In the genomic region with DNA sequence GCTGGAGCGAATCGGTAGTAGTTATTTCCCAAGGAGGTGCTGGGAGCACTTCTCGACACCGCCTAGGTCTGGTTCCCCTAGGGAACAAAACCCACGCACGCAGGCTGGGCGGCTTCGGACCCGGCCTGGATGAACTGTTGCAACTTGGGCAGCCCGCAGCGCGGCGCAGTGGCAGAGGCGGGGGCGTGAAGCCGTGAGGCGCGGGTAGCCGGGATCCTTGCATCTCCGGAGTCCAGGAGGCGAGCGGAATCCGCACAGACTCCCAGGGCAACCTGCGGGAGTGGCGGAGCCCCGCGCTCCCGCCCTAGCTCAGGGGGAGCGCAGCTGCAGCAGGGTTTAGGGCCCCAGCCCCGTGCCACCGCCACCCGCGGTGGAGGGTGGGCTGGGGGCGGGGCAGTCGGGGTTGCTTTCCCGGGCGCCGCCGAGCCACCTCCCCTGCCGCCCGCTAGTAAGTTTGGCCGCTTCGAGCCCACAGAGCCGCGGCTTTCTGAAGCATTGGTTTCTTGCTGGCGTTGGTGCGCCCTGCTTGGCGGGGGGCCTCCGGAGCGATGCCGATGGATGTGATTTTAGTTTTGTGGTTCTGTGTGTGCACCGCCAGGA, we compare ENCODE assay signal across 9 mouse cellular contexts. TPM values are rescaled to one million over a fixed set of nuclear protein-coding genes. Genes with fewer than 3 reads are reported as not detected.
A peak's percentile ranks its signal among the peaks of the same experiment; 100 is the strongest.
DNase-seq lines count a peak whose midpoint lies in the region; ATAC-seq and TF ChIP-seq lines count a peak whose summit lies in the region.
"Had no signal": no experiment of that assay in that cellular context is flagged by ENCODE, and none has a peak within 500 bp of the region (broad histone marks: within the 10 kb centered on the region; RNA-seq: fewer than 3 reads in every experiment).

A gene (plus strand): TSS at position 24 of the 600 bp plus-strand sequence.

- peak within 1 kb of the TSS; percentile 50 for H3K9ac ChIP-seq in embryonic facial prominence, embryonic 12.5 days
- H3K9ac ChIP-seq in hindbrain, embryonic 15.5 days = peak within 1 kb of the TSS; percentile 55
- H3K9ac ChIP-seq in liver, postnatal 0 days (replicated peaks) = no peak within 1 kb of the TSS
- H3K9ac ChIP-seq in stomach, embryonic 15.5 days = 0 out of 2 replicates have a peak within 1 kb of the TSS, but pooled peaks have one; percentile 6

- peak within 1 kb of the TSS; percentile 53 for H3K4me3 ChIP-seq in embryonic facial prominence, embryonic 12.5 days
- H3K4me3 ChIP-seq in hindbrain, embryonic 15.5 days = peak within 1 kb of the TSS; percentile 56
- H3K4me3 ChIP-seq in liver, postnatal 0 days (ENCODE audit: low read depth, low read length) = no peak within 1 kb of the TSS
- peak within 1 kb of the TSS; percentile 51 for H3K4me3 ChIP-seq in stomach, embryonic 15.5 days (replicated peaks)
- H3K4me3 ChIP-seq: myocyte had no signal

- ATAC-seq in embryonic facial prominence, embryonic 12.5 days (ENCODE audit: insufficient number of reproducible peaks, insufficient read depth, low FRiP score, low TSS enrichment) = 0 out of 2 replicates have a peak, but pooled peaks have one; percentile 26
- ATAC-seq in hindbrain, embryonic 15.5 days (ENCODE audit: low FRiP score, low read depth) = peak; percentile 65
- no peak for ATAC-seq in liver, postnatal 0 days
- ATAC-seq in stomach, embryonic 15.5 days (ENCODE audit: insufficient read depth, low FRiP score, low read depth) = no peak

- no peak for TF ChIP-seq EP300 in liver, postnatal 0 days (IDR thresholded peaks at IDR 0.05; ENCODE audit: low read depth)

- no peak within 1 kb of the TSS for H3K27ac ChIP-seq in embryonic facial prominence, embryonic 12.5 days
- peak within 1 kb of the TSS; percentile 47 for H3K27ac ChIP-seq in hindbrain, embryonic 15.5 days (replicated peaks)
- H3K27ac ChIP-seq in liver, postnatal 0 days (ENCODE audit: low read depth) = no peak within 1 kb of the TSS
- no peak within 1 kb of the TSS for H3K27ac ChIP-seq in stomach, embryonic 15.5 days

- under 1% methylated on average over 52 of the region's 52 CpGs for WGBS in embryonic facial prominence, embryonic 12.5 days
- under 1% methylated on average over 52 of the region's 52 CpGs for WGBS in hindbrain, embryonic 15.5 days
- 5% methylated on average over 45 of the region's 52 CpGs for WGBS in liver, postnatal 0 days (ENCODE audit: insufficient replicate concordance)
- WGBS in stomach, embryonic 15.5 days = under 1% methylated on average over 52 of the region's 52 CpGs

- TF ChIP-seq CTCF in liver, postnatal 0 days (IDR thresholded peaks at IDR 0.05; ENCODE audit: low read depth) = no peak

- no peaks in the 10 kb centered on the region for H3K36me3 ChIP-seq in embryonic facial prominence, embryonic 12.5 days
- H3K36me3 ChIP-seq in hindbrain, embryonic 15.5 days = no peaks in the 10 kb centered on the region
- H3K36me3 ChIP-seq in liver, postnatal 0 days (replicated peaks; ENCODE audit: insufficient read depth, low read length) = no peaks in the 10 kb centered on the region
- H3K36me3 ChIP-seq in stomach, embryonic 15.5 days = no peaks in the 10 kb centered on the region

- H3K4me2 ChIP-seq in embryonic facial prominence, embryonic 12.5 days (replicated peaks) = peak within 1 kb of the TSS; percentile 96
- H3K4me2 ChIP-seq in hindbrain, embryonic 15.5 days = peak within 1 kb of the TSS; percentile 88
- H3K4me2 ChIP-seq in liver, postnatal 0 days (ENCODE audit: low read depth, low read length) = peak within 1 kb of the TSS; percentile 26; the same call in 1 of the 2 replicates
- H3K4me2 ChIP-seq in stomach, embryonic 15.5 days = peak within 1 kb of the TSS; percentile 97

- H3K27me3 ChIP-seq in embryonic facial prominence, embryonic 12.5 days = peaks cover 72% of the 10 kb centered on the region
- H3K27me3 ChIP-seq in hindbrain, embryonic 15.5 days = peaks cover 34% of the 10 kb centered on the region
- H3K27me3 ChIP-seq in liver, postnatal 0 days (ENCODE audit: insufficient read depth, low read length) = peaks cover 34% of the 10 kb centered on the region
- H3K27me3 ChIP-seq in stomach, embryonic 15.5 days (replicated peaks) = peaks cover 29% of the 10 kb centered on the region

- H3K4me1 ChIP-seq in embryonic facial prominence, embryonic 12.5 days = peaks cover 12% of the 10 kb centered on the region; the same call in 1 of the 2 replicates
- H3K4me1 ChIP-seq in hindbrain, embryonic 15.5 days (replicated peaks) = peaks cover 20% of the 10 kb centered on the region
- H3K4me1 ChIP-seq in liver, postnatal 0 days (ENCODE audit: insufficient read depth) = no peaks in the 10 kb centered on the region
- peaks cover 21% of the 10 kb centered on the region for H3K4me1 ChIP-seq in stomach, embryonic 15.5 days

- DNase-seq in layer of hippocampus, adult 8-10 months (ENCODE audit: low spot score in 2 of 2) = peak in 1 of 2 experiments; percentile 21
- DNase-seq in layer of hippocampus, adult 9-11 months = no peak
- no peak for DNase-seq in liver, postnatal 0 days
- DNase-seq in cerebellum, adult 9-11 months = no peak
- no peak for DNase-seq in ovary, postnatal 10 days (ENCODE audit: low spot score)

- no peaks in the 10 kb centered on the region for H3K9me3 ChIP-seq in embryonic facial prominence, embryonic 12.5 days
- no peaks in the 10 kb centered on the region for H3K9me3 ChIP-seq in hindbrain, embryonic 15.5 days
- no peaks in the 10 kb centered on the region for H3K9me3 ChIP-seq in liver, postnatal 0 days (ENCODE audit: low read length)
- no peaks in the 10 kb centered on the region for H3K9me3 ChIP-seq in stomach, embryonic 15.5 days

RNA-seq across cellular contexts. Expression of the gene that starts here (rescaled TPM):
- 10 to 100 TPM; 49.8 to 55.3 (median 51.8) TPM for total RNA-seq in layer of hippocampus, adult 8-10 months (2022)
- 2.7 and 2.8 TPM in 2 replicates for polyA plus RNA-seq in embryonic facial prominence, embryonic 12.5 days (2016; fragmentation: Nextera tagmentation; extraction: Ambion mirVana)
- 30.0 and 31.6 TPM in 2 replicates for polyA plus RNA-seq in hindbrain, embryonic 15.5 days (2015; fragmentation: Nextera tagmentation; extraction: Ambion mirVana)
- polyA plus RNA-seq in liver, postnatal 0 days (2015; fragmentation: Nextera tagmentation; extraction: Ambion mirVana) = not detected in 2 replicates
- 4.8 and 5.1 TPM in 2 replicates for polyA plus RNA-seq in stomach, embryonic 15.5 days (2015; fragmentation: Nextera tagmentation; extraction: Ambion mirVana)
- polyA plus RNA-seq: myocyte had no signal

Comparison
In these comparisons a context has a peak if more than half of its experiments do, and no peak if none do; other contexts are left out.
1. ATAC-seq: peak in embryonic facial prominence, embryonic 12.5 days (single experiment) and hindbrain, embryonic 15.5 days (single experiment); none in liver, postnatal 0 days (single experiment) and stomach, embryonic 15.5 days (single experiment).
2. H3K4me2 ChIP-seq: peak in every context shown above with its lines; median percentile 97 in stomach, embryonic 15.5 days; 96 in embryonic facial prominence, embryonic 12.5 days; 88 in hindbrain, embryonic 15.5 days; 26 in liver, postnatal 0 days.